Mouse (Mus musculus) layer of hippocampus, postnatal 14 days (tissue): ENCODE results near the gene Rhob. TPM values are rescaled to one million over a fixed set of nuclear protein-coding genes. Genes with fewer than 3 reads are reported as not detected.

Experiments used
- DNase-seq, 2 experiments: peaks; one replicate each; pipeline ENCODE4 v3.0.0; 2021 to 2022; ENCODE audit warnings: low spot score in 2 of 2, mixed read lengths in 1 of 2
- long read RNA-seq, 2 experiments: library from polyadenylated mRNA; stranded (forward); transcript quantifications; one replicate each; pipeline ENCODE4 v2.0.0; 2021
- total RNA-seq, 2 experiments: library from RNA; stranded (reverse); gene quantifications; 2 replicates each; pipeline ENCODE4 v1.2.3; 2021

The Rhob gene
- total RNA-seq = 100 to 1,000 TPM; 387 to 396 TPM
- long read RNA-seq, experiment 1, transcript Rhob-201 (1 exons, 2,349 nt) = major isoform, 77 of 78 reads
- long read RNA-seq, experiment 1, partial matches to known transcripts = 0 of 78 reads
- long read RNA-seq, experiment 1, other reads (novel, unspliced or antisense) = 1 of 78 reads
- long read RNA-seq, experiment 2, transcript Rhob-201 (1 exons, 2,349 nt) = major isoform, 83 of 83 reads
- long read RNA-seq, experiment 2, partial matches to known transcripts = 0 of 83 reads
- long read RNA-seq, experiment 2, other reads (novel, unspliced or antisense) = 0 of 83 reads

GRCm38 (mm10) chr12:8499871-8500596 lies at the start of gene Rhob:
TSS of gene Rhob (minus strand) at chr12:8500009.
- peak; percentile 98 to 99 for DNase-seq

- peak; percentile 36 to 70 for DNase-seq
These were observed 47.5 kb upstream of the Rhob start for GRCm38 (mm10) chr12:8547357-8547756.

GRCm38 (mm10) chr12:8546801-8547200 lies 47.0 kb upstream of the Rhob start:
- DNase-seq = no peak

GRCm38 (mm10) chr12:8545066-8545610 lies 45.3 kb upstream of the Rhob start:
- no peak for DNase-seq

GRCm38 (mm10) chr12:8542371-8542770 lies 42.6 kb upstream of the Rhob start:
- DNase-seq = no peak

GRCm38 (mm10) chr12:8539471-8539870 lies 39.7 kb upstream of the Rhob start:
- no peak for DNase-seq

GRCm38 (mm10) chr12:8537291-8537690 lies 37.5 kb upstream of the Rhob start:
- DNase-seq = no peak

GRCm38 (mm10) chr12:8536221-8536965 lies 36.6 kb upstream of the Rhob start:
- DNase-seq = no peak

GRCm38 (mm10) chr12:8535596-8535995 lies 35.8 kb upstream of the Rhob start:
- no peak for DNase-seq

GRCm38 (mm10) chr12:8534915-8535314 lies 35.1 kb upstream of the Rhob start:
- no peak for DNase-seq

GRCm38 (mm10) chr12:8527770-8528169 lies 28.0 kb upstream of the Rhob start:
- DNase-seq = no peak

GRCm38 (mm10) chr12:8527175-8527574 lies 27.4 kb upstream of the Rhob start:
- no peak for DNase-seq

- no peak for DNase-seq
These were observed 24.3 kb upstream of the Rhob start for GRCm38 (mm10) chr12:8524062-8524461.

- DNase-seq = no peak
These were observed 22.9 kb upstream of the Rhob start for GRCm38 (mm10) chr12:8522711-8523110.

- peak in 1 of 2 experiments; percentile 50 for DNase-seq
These were observed 21.7 kb upstream of the Rhob start for GRCm38 (mm10) chr12:8521375-8522047.

- no peak for DNase-seq
These were observed 19.8 kb upstream of the Rhob start for GRCm38 (mm10) chr12:8519431-8520160.

GRCm38 (mm10) chr12:8511037-8511882 lies 11.5 kb upstream of the Rhob start:
- no peak for DNase-seq

- no peak for DNase-seq
These were observed 10.6 kb upstream of the Rhob start for GRCm38 (mm10) chr12:8510317-8510988.

GRCm38 (mm10) chr12:8509693-8510092 lies 9.9 kb upstream of the Rhob start:
- DNase-seq = no peak
